ENCODE assay signal across 8 mouse cellular contexts in the genomic region with DNA sequence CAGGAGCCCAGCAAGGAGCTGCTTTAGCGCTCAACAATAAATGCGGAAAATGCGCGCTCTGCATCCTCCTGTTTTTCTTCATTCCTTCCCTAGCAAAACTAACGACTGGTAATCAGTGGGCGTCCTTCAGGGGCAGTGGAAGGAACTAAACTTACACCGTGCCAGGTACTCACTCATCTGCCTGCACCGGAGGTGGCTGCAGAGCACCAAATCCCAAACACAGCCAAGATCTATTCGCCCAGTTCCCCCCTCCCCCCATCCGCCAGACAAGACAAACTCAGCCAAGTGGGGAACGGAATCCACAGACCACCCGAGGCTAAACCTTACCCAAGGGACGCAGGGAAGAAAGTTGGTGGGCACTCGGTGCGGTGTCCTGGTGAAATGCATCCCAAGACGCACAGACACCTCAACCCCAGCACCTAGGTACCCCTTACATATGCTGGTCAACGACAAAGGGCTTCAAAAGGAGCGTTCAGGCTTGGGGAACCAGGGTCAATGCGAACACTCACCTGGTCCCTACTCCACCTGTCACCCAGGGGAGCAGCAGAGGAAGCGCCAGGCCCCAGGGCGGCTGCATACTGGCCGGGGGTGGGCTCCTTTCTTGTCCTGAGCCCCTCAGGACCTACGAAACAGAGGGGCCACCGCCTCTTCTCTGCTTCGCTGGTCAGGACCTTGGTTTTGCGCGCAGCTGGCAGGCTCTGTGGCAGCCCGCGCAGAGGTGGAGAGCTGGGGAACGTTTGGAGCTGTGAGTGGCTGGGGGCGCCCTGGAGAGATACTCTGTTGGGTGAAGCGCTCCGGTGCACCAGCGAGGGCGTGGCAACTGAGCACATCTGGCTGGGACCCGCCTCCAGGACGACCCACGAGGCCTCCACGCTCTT. TPM values are rescaled to one million over a fixed set of nuclear protein-coding genes. Genes with fewer than 3 reads are reported as not detected.
DNase-seq lines count a peak whose midpoint lies in the region; ATAC-seq and TF ChIP-seq lines count a peak whose summit lies in the region.

A gene (minus strand): TSS at position 774 of the 878 bp plus-strand sequence.

- no peak within 1 kb of the TSS for H3K27ac ChIP-seq in heart, embryonic 11.5 days (ENCODE audit: low read depth, low read length)
- no peak within 1 kb of the TSS for H3K27ac ChIP-seq in spleen, adult 2 months (ENCODE audit: insufficient read depth, low read length)

- no peaks in the 10 kb centered on the region for H3K9me3 ChIP-seq in heart, embryonic 11.5 days (replicated peaks; ENCODE audit: control insufficient read depth, low read length)

- H3K36me3 ChIP-seq in heart, embryonic 11.5 days (ENCODE audit: control insufficient read depth, insufficient read depth, low read length), result no peaks in the 10 kb centered on the region
- no peaks in the 10 kb centered on the region for H3K36me3 ChIP-seq in spleen, adult 2 months (ENCODE audit: control insufficient read depth, insufficient read depth, low read length)

- WGBS in heart, embryonic 11.5 days (ENCODE audit: insufficient replicate concordance), result 21% methylated on average over 39 of the region's 39 CpGs
- WGBS in spleen, adult 2 months, result 22% methylated on average over 39 of the region's 39 CpGs

- TF ChIP-seq POLR2A in spleen, adult 2 months (IDR thresholded peaks at IDR 0.05; ENCODE audit: low read depth, low read length), result no peak

- ATAC-seq in heart, embryonic 11.5 days (replicated peaks; ENCODE audit: insufficient number of reproducible peaks, low FRiP score, low TSS enrichment), result no peak
- peak; percentile 34; the same call in 1 of the 2 replicates for ATAC-seq in megakaryocyte progenitor cell, adult 5-6 weeks (replicated peaks; ENCODE audit: poor library complexity)

- TF ChIP-seq CTCF in spleen, adult 2 months (IDR thresholded peaks at IDR 0.05; ENCODE audit: extremely low read depth, insufficient read depth, insufficient read length, insufficient replicate concordance), result no peak

- peak within 1 kb of the TSS; percentile 71 for H3K4me2 ChIP-seq in heart, embryonic 11.5 days

- H3K27me3 ChIP-seq in heart, embryonic 11.5 days (ENCODE audit: control insufficient read depth, insufficient read depth, low read length), result peaks cover 13% of the 10 kb centered on the region
- H3K27me3 ChIP-seq in spleen, adult 2 months (ENCODE audit: control insufficient read depth, insufficient read depth, low read length), result no peaks in the 10 kb centered on the region

- H3K4me1 ChIP-seq in heart, embryonic 11.5 days (ENCODE audit: control insufficient read depth, insufficient read depth, low read length), result no peaks in the 10 kb centered on the region
- H3K4me1 ChIP-seq in spleen, adult 2 months (ENCODE audit: control insufficient read depth, insufficient read depth, insufficient read length), result no peaks in the 10 kb centered on the region

- no peak within 1 kb of the TSS for H3K9ac ChIP-seq in heart, embryonic 11.5 days (ENCODE audit: low read depth, low read length)

- peak within 1 kb of the TSS; percentile 34 for H3K4me3 ChIP-seq in heart, embryonic 11.5 days (ENCODE audit: low read depth, low read length)
- H3K4me3 ChIP-seq in spleen, adult 2 months (ENCODE audit: extremely low read depth, insufficient read depth, insufficient read length), result peak within 1 kb of the TSS; percentile 27

- no peak for DNase-seq in heart, adult 9 months (ENCODE audit: low spot score in 2 of 2)
- peak; percentile 61 for DNase-seq in adrenal gland, postnatal 14 days
- peak; percentile 4 for DNase-seq in gastrocnemius, postnatal 25 days
- DNase-seq in kidney, postnatal 25 days, result peak; percentile 13 to 42
- DNase-seq in spleen, adult 2 months (ENCODE audit: low read depth in 1 of 2, low spot score in 2 of 2), result peak; percentile 9 to 34
- DNase-seq in layer of hippocampus, adult 11-12 months (ENCODE audit: low spot score), result no peak

RNA-seq across cellular contexts. Expression of the gene that starts here (rescaled TPM):
- polyA plus RNA-seq in heart, embryonic 11.5 days (2014; fragmentation: Nextera tagmentation; extraction: Ambion mirVana), result 4.2 and 4.3 TPM in 2 replicates
- total RNA-seq in adrenal gland, postnatal 14 days (2021), result 20.5 and 21.4 TPM in 2 replicates
- 1 to 10 TPM in 1 of 2 experiments, under 1 TPM in 1; 0.51 to 1.2 TPM for total RNA-seq in gastrocnemius, postnatal 25 days (2021)
- total RNA-seq in megakaryocyte progenitor cell, adult 5-6 weeks (2015), result 0.20 TPM in 1 of 2 replicates, not detected in the other
- not detected in 2 replicates for total RNA-seq in megakaryocyte progenitor cell, adult 5-6 weeks (2017)
- polyA plus RNA-seq in spleen, adult 2 months (2012; rRNA removed), result 0.15 and 0.16 TPM in 2 replicates

Comparison
In these comparisons a context has a peak if more than half of its experiments do, and no peak if none do; other contexts are left out.
1. Peak in ATAC-seq in megakaryocyte progenitor cell, adult 5-6 weeks; RNA of the gene not detected or under 1 TPM.
2. Peak in DNase-seq and H3K4me3 ChIP-seq in spleen, adult 2 months; RNA of the gene not detected or under 1 TPM.
3. DNase-seq: peak in adrenal gland, postnatal 14 days (single experiment), gastrocnemius, postnatal 25 days (single experiment) and kidney, postnatal 25 days (2 of 2); none in heart, adult 9 months (0 of 2) and layer of hippocampus, adult 11-12 months (single experiment).